Mouse (Mus musculus) forebrain, embryonic 16.5 days (tissue): ENCODE results near the gene Cul5. TPM values are rescaled to one million over a fixed set of nuclear protein-coding genes. Genes with fewer than 3 reads are reported as not detected.

Source experiments
- ATAC-seq: fragments of 200-750 bp; cut with Nextera tagmentation; 2 replicates; pipeline ENCODE4 v1.8.0; 2017; ENCODE audit warnings: mild to moderate bottlenecking, moderate library complexity
- H3K27ac ChIP-seq: fragments of 300-500 bp; sonication (generic); 2 replicates; pipeline ENCODE4 v1.5.1; 2014; ENCODE audit warnings: low read length, control low read depth
- H3K27me3 ChIP-seq: fragments of 300-500 bp; sonication (generic); replicated peaks from 2 replicates; pipeline ENCODE4 v1.6.1; 2014; ENCODE audit warnings: low read length; ENCODE audit not compliant: control insufficient read depth, insufficient read depth
- H3K36me3 ChIP-seq: fragments of 300-500 bp; sonication (generic); 2 replicates; pipeline ENCODE4 v1.6.1; 2014; ENCODE audit not compliant: control insufficient read depth, insufficient read depth
- H3K4me1 ChIP-seq: fragments of 300-500 bp; sonication (generic); replicated peaks from 2 replicates; pipeline ENCODE4 v1.6.1; 2014; ENCODE audit warnings: low read length; ENCODE audit not compliant: control insufficient read depth, insufficient read depth
- H3K4me2 ChIP-seq: fragments of 300-500 bp; sonication (generic); 2 replicates; pipeline ENCODE4 v1.6.1; 2014; ENCODE audit warnings: mild to moderate bottlenecking, low read length, control low read depth
- H3K4me3 ChIP-seq: fragments of 300-500 bp; sonication (generic); replicated peaks from 2 replicates; pipeline ENCODE4 v1.5.1; 2014; ENCODE audit warnings: mild to moderate bottlenecking, low read length, control low read depth
- H3K9ac ChIP-seq: fragments of 300-500 bp; sonication (generic); replicated peaks from 2 replicates; pipeline ENCODE4 v1.6.1; 2014; ENCODE audit warnings: low read depth, low read length, control low read depth
- H3K9me3 ChIP-seq: fragments of 300-500 bp; sonication (generic); 2 replicates; pipeline ENCODE4 v1.6.1; 2016; ENCODE audit warnings: low read length; ENCODE audit not compliant: control insufficient read depth
- WGBS: fragments of 180-500 bp; shearing (Covaris S2); extraction: QIAGEN DNeasy Blood & Tissue Kit; methylation state at CpG from one replicate; pipeline ENCODE4 v1.1.7; 2014; 5-methylcytosine and 5-hydroxymethylcytosine counted together
- polyA plus RNA-seq: library from polyadenylated mRNA; unstranded; fragments of >200 nt; fragmentation: Nextera tagmentation; extraction: Ambion mirVana; gene quantifications from 2 replicates; pipeline ENCODE4 v1.2.1, GENCODE M21; 2015

The Cul5 gene
- polyA plus RNA-seq, 1 experiment from 2014 or later, result 41.4 TPM

GRCm38 (mm10) chr9:53596971-53597600 lies 72.7 kb downstream of the Cul5 start:
- Histone ChIP-seq H3K9me3 (no peaks in the 10 kb centered on the region), H3K4me3 (no peak overlapping the region), H3K4me1 (no peaks in the 10 kb centered on the region), H3K27ac (no peak overlapping the region), H3K36me3 (peaks cover 21% of the 10 kb centered on the region), H3K27me3 (no peaks in the 10 kb centered on the region), H3K9ac (no peak overlapping the region), H3K4me2 (no peak overlapping the region)
- 99% methylated on average over 4 of the region's 4 CpGs for WGBS
- no peak for ATAC-seq

GRCm38 (mm10) chr9:53594764-53595163 lies 75.0 kb downstream of the Cul5 start:
- Histone ChIP-seq H3K4me3 (no peak overlapping the region), H3K4me2 (no peak overlapping the region), H3K9ac (no peak overlapping the region), H3K36me3 (peaks cover 33% of the 10 kb centered on the region), H3K4me1 (no peaks in the 10 kb centered on the region), H3K27me3 (no peaks in the 10 kb centered on the region), H3K27ac (no peak overlapping the region), H3K9me3 (no peaks in the 10 kb centered on the region)
- WGBS, result 7% methylated on average over 3 of the region's 3 CpGs
- ATAC-seq, result no peak

- H3K36me3 ChIP-seq, result peaks cover 44% of the 10 kb centered on the region
- H3K9me3 ChIP-seq, result no peaks in the 10 kb centered on the region
- H3K4me3 ChIP-seq, result no peak overlapping the region
- WGBS, result 86% methylated on average over 4 of the region's 4 CpGs
- H3K27ac ChIP-seq, result no peak overlapping the region
- H3K9ac ChIP-seq, result no peak overlapping the region
- no peak overlapping the region for H3K4me2 ChIP-seq
- no peaks in the 10 kb centered on the region for H3K4me1 ChIP-seq
- ATAC-seq, result no peak
- no peaks in the 10 kb centered on the region for H3K27me3 ChIP-seq
Measured at GRCm38 (mm10) chr9:53581870-53582269, 87.9 kb downstream of the Cul5 start.

- H3K27ac ChIP-seq, result no peak overlapping the region
- 86% methylated on average over 5 of the region's 5 CpGs for WGBS
- H3K4me2 ChIP-seq, result no peak overlapping the region
- no peaks in the 10 kb centered on the region for H3K4me1 ChIP-seq
- no peak overlapping the region for H3K4me3 ChIP-seq
- H3K9ac ChIP-seq, result no peak overlapping the region
- H3K27me3 ChIP-seq, result no peaks in the 10 kb centered on the region
- no peaks in the 10 kb centered on the region for H3K9me3 ChIP-seq
- ATAC-seq, result no peak
- peaks cover 20% of the 10 kb centered on the region for H3K36me3 ChIP-seq
Measured at GRCm38 (mm10) chr9:53575721-53576120, 94.1 kb downstream of the Cul5 start.

- peaks cover 23% of the 10 kb centered on the region for H3K36me3 ChIP-seq
- WGBS, result 97% methylated on average over 7 of the region's 7 CpGs
- no peaks in the 10 kb centered on the region for H3K4me1 ChIP-seq
- no peak overlapping the region for H3K9ac ChIP-seq
- no peak overlapping the region for H3K4me2 ChIP-seq
- no peak overlapping the region for H3K27ac ChIP-seq
- H3K27me3 ChIP-seq, result no peaks in the 10 kb centered on the region
- H3K4me3 ChIP-seq, result no peak overlapping the region
- H3K9me3 ChIP-seq, result no peaks in the 10 kb centered on the region
- no peak for ATAC-seq
Measured at GRCm38 (mm10) chr9:53572516-53573307, 97.1 kb downstream of the Cul5 start.

- no peak overlapping the region for H3K4me2 ChIP-seq
- H3K9ac ChIP-seq, result no peak overlapping the region
- H3K36me3 ChIP-seq, result peaks cover 30% of the 10 kb centered on the region
- H3K27me3 ChIP-seq, result no peaks in the 10 kb centered on the region
- no peaks in the 10 kb centered on the region for H3K4me1 ChIP-seq
- H3K9me3 ChIP-seq, result no peaks in the 10 kb centered on the region
- no peak for ATAC-seq
- H3K4me3 ChIP-seq, result no peak overlapping the region
- H3K27ac ChIP-seq, result no peak overlapping the region
- WGBS, result 68% methylated on average over 6 of the region's 6 CpGs
Measured at GRCm38 (mm10) chr9:53570662-53571061, 99.2 kb downstream of the Cul5 start.

Other genes with a start within 250 kb of the Cul5 start
- gene Atm, start 133.3 kb downstream of the Cul5 start, polyA plus RNA-seq, result 12.9 and 14.0 TPM in 2 replicates
- 12.1 and 14.1 TPM in 2 replicates for gene Npat, start 133.0 kb downstream of the Cul5 start, polyA plus RNA-seq
- 187 and 191 TPM in 2 replicates for gene Acat1, start 59.6 kb downstream of the Cul5 start, polyA plus RNA-seq
- 3.2 and 3.8 TPM in 2 replicates for gene Rab39, start 36.2 kb upstream of the Cul5 start, polyA plus RNA-seq
- 12.8 and 14.0 TPM in 2 replicates for gene Slc35f2, start 101.5 kb upstream of the Cul5 start, polyA plus RNA-seq
- gene Sln, start 180.2 kb upstream of the Cul5 start, polyA plus RNA-seq, result 1.1 and 1.7 TPM in 2 replicates